21 mouse cellular contexts compared by ENCODE assay signal in genomic region chr1:84758843-84759242, GRCm38 (mm10).
DNase-seq lines count a peak whose midpoint lies in the region; ATAC-seq and TF ChIP-seq lines count a peak whose summit lies in the region.
"Had no signal": no experiment of that assay in that cellular context is flagged by ENCODE, and none has a peak within 500 bp of the region (broad histone marks: within the 10 kb centered on the region; RNA-seq: fewer than 3 reads in every experiment).

No protein-coding gene starts in this region.

- no peak for TF ChIP-seq CTCF in liver, adult 2 months (IDR thresholded peaks at IDR 0.05; ENCODE audit: low read depth, low read length)
- TF ChIP-seq CTCF in liver, postnatal 0 days (IDR thresholded peaks at IDR 0.05; ENCODE audit: low read depth) = no peak

- peak; percentile 60 for DNase-seq in liver, adult 2 months (ENCODE audit: extremely low read depth, low read depth, low spot score)
- DNase-seq in liver, postnatal 0 days = peak; percentile 17
- DNase-seq in liver, embryonic 11.5 days (ENCODE audit: low spot score) = no peak
- DNase-seq in midbrain, embryonic 11.5 days (ENCODE audit: low spot score, missing footprints) = no peak
- DNase-seq: adrenal gland, adult 2 months; adrenal gland, adult 8-10 months; adrenal gland, postnatal 10 days; adrenal gland, postnatal 14 days; adrenal gland, postnatal 25 days; adrenal gland, postnatal 36 days; B cell, adult 2 months; cerebellum, adult 11 months; cerebellum, adult 11-12 months; cerebellum, adult 18-20 months had no signal

- H3K79me2 ChIP-seq in liver, adult 2 months (ENCODE audit: control insufficient read depth, insufficient read depth, low read length) = no peaks in the 10 kb centered on the region

- no peak overlapping the region for H3K27ac ChIP-seq in liver, adult 2 months (replicated peaks; ENCODE audit: insufficient read depth, low read depth, low read length)
- H3K27ac ChIP-seq in liver, embryonic 12.5 days = no peak overlapping the region
- H3K27ac ChIP-seq in liver, postnatal 0 days (ENCODE audit: low read depth) = no peak overlapping the region
- H3K27ac ChIP-seq in liver, embryonic 11.5 days (ENCODE audit: low read depth, low read length) = no peak overlapping the region
- H3K27ac ChIP-seq in midbrain, embryonic 11.5 days (ENCODE audit: low read depth, low read length) = no peak overlapping the region
- no peak overlapping the region for H3K27ac ChIP-seq in midbrain, embryonic 15.5 days

- no peaks in the 10 kb centered on the region for H3K27me3 ChIP-seq in liver, adult 2 months (ENCODE audit: control insufficient read depth, insufficient read depth, low read length)
- H3K27me3 ChIP-seq in liver, embryonic 12.5 days (replicated peaks) = no peaks in the 10 kb centered on the region
- H3K27me3 ChIP-seq in liver, postnatal 0 days (ENCODE audit: insufficient read depth, low read length) = no peaks in the 10 kb centered on the region
- no peaks in the 10 kb centered on the region for H3K27me3 ChIP-seq in liver, embryonic 11.5 days (replicated peaks; ENCODE audit: control insufficient read depth, insufficient read depth, low read length)
- no peaks in the 10 kb centered on the region for H3K27me3 ChIP-seq in midbrain, embryonic 11.5 days (ENCODE audit: control insufficient read depth, insufficient read depth, low read length)
- no peaks in the 10 kb centered on the region for H3K27me3 ChIP-seq in midbrain, embryonic 15.5 days (replicated peaks)
- H3K27me3 ChIP-seq: CH12.LX, Patski had no signal

- peaks cover 67% of the 10 kb centered on the region for H3K36me3 ChIP-seq in liver, adult 2 months (ENCODE audit: control insufficient read depth, insufficient read depth, low read length)
- peaks cover 80% of the 10 kb centered on the region for H3K36me3 ChIP-seq in liver, embryonic 12.5 days
- peaks cover 63% of the 10 kb centered on the region for H3K36me3 ChIP-seq in liver, postnatal 0 days (replicated peaks; ENCODE audit: insufficient read depth, low read length)
- peaks cover 17% of the 10 kb centered on the region for H3K36me3 ChIP-seq in liver, embryonic 11.5 days (ENCODE audit: control insufficient read depth, insufficient read depth, low read length)
- peaks cover 10% of the 10 kb centered on the region; the same call in 1 of the 2 replicates for H3K36me3 ChIP-seq in midbrain, embryonic 11.5 days (ENCODE audit: control insufficient read depth, insufficient read depth, low read length)
- H3K36me3 ChIP-seq in midbrain, embryonic 15.5 days (replicated peaks) = peaks cover 32% of the 10 kb centered on the region

- no peak for ATAC-seq in liver, embryonic 12.5 days
- peak; percentile 69 for ATAC-seq in liver, postnatal 0 days
- no peak for ATAC-seq in liver, embryonic 11.5 days (replicated peaks; ENCODE audit: low FRiP score)
- peak; percentile 35; the same call in 1 of the 2 replicates for ATAC-seq in midbrain, embryonic 11.5 days (ENCODE audit: low FRiP score)
- no peak for ATAC-seq in midbrain, embryonic 15.5 days (replicated peaks)
- ATAC-seq: activated CD4-positive, CD25-positive, alpha-beta regulatory T cell, adult 4 months; CD4-positive, CD25-positive, alpha-beta regulatory T cell, adult 4 months; Patski had no signal

- TF ChIP-seq EP300 in liver, postnatal 0 days (IDR thresholded peaks at IDR 0.05; ENCODE audit: low read depth) = no peak

- no peak overlapping the region for H3K4me3 ChIP-seq in liver, adult 2 months (ENCODE audit: insufficient read depth, low read depth, low read length)
- H3K4me3 ChIP-seq in liver, embryonic 12.5 days = no peak overlapping the region
- H3K4me3 ChIP-seq in liver, postnatal 0 days (ENCODE audit: low read depth, low read length) = no peak overlapping the region
- H3K4me3 ChIP-seq in liver, embryonic 11.5 days (ENCODE audit: low read depth, low read length) = no peak overlapping the region
- H3K4me3 ChIP-seq in midbrain, embryonic 11.5 days (ENCODE audit: low read depth, low read length) = no peak overlapping the region
- H3K4me3 ChIP-seq in midbrain, embryonic 15.5 days = no peak overlapping the region

- H3K4me1 ChIP-seq in liver, adult 2 months (ENCODE audit: control insufficient read depth, insufficient read depth, low read length) = no peaks in the 10 kb centered on the region
- no peaks in the 10 kb centered on the region for H3K4me1 ChIP-seq in liver, embryonic 12.5 days
- no peaks in the 10 kb centered on the region for H3K4me1 ChIP-seq in liver, postnatal 0 days (ENCODE audit: insufficient read depth)
- H3K4me1 ChIP-seq in liver, embryonic 11.5 days (replicated peaks; ENCODE audit: control insufficient read depth, insufficient read depth, low read length) = no peaks in the 10 kb centered on the region
- no peaks in the 10 kb centered on the region for H3K4me1 ChIP-seq in midbrain, embryonic 11.5 days (ENCODE audit: control insufficient read depth, insufficient read depth, low read length)
- H3K4me1 ChIP-seq in midbrain, embryonic 15.5 days = no peaks in the 10 kb centered on the region

- WGBS in liver, adult 2 months = 19% methylated on average over 4 of the region's 4 CpGs
- WGBS in liver, embryonic 12.5 days (ENCODE audit: insufficient replicate concordance) = 79% methylated on average over 4 of the region's 4 CpGs
- WGBS in liver, postnatal 0 days (ENCODE audit: insufficient replicate concordance) = 59% methylated on average over 4 of the region's 4 CpGs
- WGBS in liver, embryonic 11.5 days = 71% methylated on average over 4 of the region's 4 CpGs
- 77% methylated on average over 4 of the region's 4 CpGs for WGBS in midbrain, embryonic 11.5 days
- WGBS in midbrain, embryonic 15.5 days = 66% methylated on average over 4 of the region's 4 CpGs

- no peak for TF ChIP-seq POLR2A in liver, adult 2 months (IDR thresholded peaks at IDR 0.05; ENCODE audit: extremely low read depth, insufficient read depth, low read length)

- no peaks in the 10 kb centered on the region for H3K9me3 ChIP-seq in liver, embryonic 12.5 days (replicated peaks)
- H3K9me3 ChIP-seq in liver, postnatal 0 days (ENCODE audit: low read length) = no peaks in the 10 kb centered on the region
- no peaks in the 10 kb centered on the region for H3K9me3 ChIP-seq in liver, embryonic 11.5 days (ENCODE audit: control insufficient read depth, low read length)
- H3K9me3 ChIP-seq in midbrain, embryonic 11.5 days (ENCODE audit: control insufficient read depth, low read length) = no peaks in the 10 kb centered on the region
- H3K9me3 ChIP-seq in midbrain, embryonic 15.5 days = no peaks in the 10 kb centered on the region
- H3K9me3 ChIP-seq: G1E had no signal

- no peak overlapping the region for H3K4me2 ChIP-seq in liver, embryonic 12.5 days
- H3K4me2 ChIP-seq in liver, postnatal 0 days (ENCODE audit: low read depth, low read length) = no peak overlapping the region
- H3K4me2 ChIP-seq in liver, embryonic 11.5 days = no peak overlapping the region
- H3K4me2 ChIP-seq in midbrain, embryonic 11.5 days = no peak overlapping the region
- no peak overlapping the region for H3K4me2 ChIP-seq in midbrain, embryonic 15.5 days

- H3K9ac ChIP-seq in liver, adult 2 months (ENCODE audit: low read depth, low read length) = no peak overlapping the region
- H3K9ac ChIP-seq in liver, embryonic 12.5 days = no peak overlapping the region
- no peak overlapping the region for H3K9ac ChIP-seq in liver, postnatal 0 days (replicated peaks)
- H3K9ac ChIP-seq in liver, embryonic 11.5 days (ENCODE audit: low read depth, low read length) = no peak overlapping the region
- no peak overlapping the region for H3K9ac ChIP-seq in midbrain, embryonic 11.5 days (ENCODE audit: low read length)
- no peak overlapping the region for H3K9ac ChIP-seq in midbrain, embryonic 15.5 days

Comparison
In these comparisons a context has a peak if more than half of its experiments do, and no peak if none do; other contexts are left out.
1. DNase-seq: peak in liver, adult 2 months (single experiment) and liver, postnatal 0 days (single experiment); none in liver, embryonic 11.5 days (single experiment) and midbrain, embryonic 11.5 days (single experiment).
2. ATAC-seq: peak in liver, postnatal 0 days (single experiment) and midbrain, embryonic 11.5 days (single experiment); none in liver, embryonic 12.5 days (single experiment), liver, embryonic 11.5 days (single experiment) and midbrain, embryonic 15.5 days (single experiment).